Mouse (Mus musculus): ENCODE results near the gene Xkr8. TPM values are rescaled to one million over a fixed set of nuclear protein-coding genes. Genes with fewer than 3 reads are reported as not detected.

The Xkr8 gene
- total and polyA plus RNA-seq, 3 experiments, result 3.8 to 8.6 (median 4.9) TPM

GRCm38 (mm10) chr4:132735894-132736293 is 3.5 kb upstream of the Xkr8 start (continued):
- TF ChIP-seq RAD21 (IDR thresholded peaks at IDR 0.05; ENCODE audit: low read depth, low read length) (peak; percentile 35), E2F4 (IDR thresholded peaks at IDR 0.05; ENCODE audit: insufficient replicate concordance, low read depth, low read length) (no peak), POLR2A (IDR thresholded peaks at IDR 0.05; ENCODE audit: low read depth, low read length) (no peak), CHD1 (IDR thresholded peaks at IDR 0.05; ENCODE audit: low read depth, low read length) (no peak)

- H3K79me2 ChIP-seq (replicated peaks; ENCODE audit: control insufficient read depth, extremely low read depth, insufficient read depth, poor library complexity, severe bottlenecking), result no peaks in the 10 kb centered on the region
- H3K4me3 ChIP-seq (replicated peaks in 1 of 3; ENCODE audit: low read depth in 2 of 3, low read length in 2 of 3, poor library complexity in 1 of 3), result no peak overlapping the region
- H3K4me1 ChIP-seq (ENCODE audit: control insufficient read depth in 1 of 2, insufficient read depth in 2 of 2), result peaks cover 2 to 41% of the 10 kb centered on the region in 2 experiments; a peak in 3 of 4 replicates
- no peak overlapping the region for H3K9ac ChIP-seq (ENCODE audit: insufficient read depth, low read depth)
- no peak for DNase-seq (ENCODE audit: extremely low read depth)
- no peak overlapping the region for H3K27ac ChIP-seq (ENCODE audit: insufficient read depth, low read depth)
- TF ChIP-seq MXI1 (IDR thresholded peaks at IDR 0.05; ENCODE audit: low read depth, low read length) (no peak), MAZ (IDR thresholded peaks at IDR 0.05; ENCODE audit: low read depth, low read length) (no peak), HCFC1 (IDR thresholded peaks at IDR 0.05; ENCODE audit: low read depth, low read length) (no peak), JUND (conservative IDR thresholded peaks at IDR 0.05; ENCODE audit: low read depth, low read length) (no peak), ZNF384 (IDR thresholded peaks at IDR 0.05; ENCODE audit: low read depth, low read length) (no peak), USF2 (conservative IDR thresholded peaks at IDR 0.05; ENCODE audit: low read depth, low read length) (no peak), TCF12 (IDR thresholded peaks at IDR 0.05; ENCODE audit: low read depth, low read length) (no peak), CTCF (conservative IDR thresholded peaks at IDR 0.05 in 1 of 2, IDR thresholded peaks at IDR 0.05 in 1 of 2; ENCODE audit: low read depth in 2 of 2, low read length in 2 of 2) (no peak), TBP (conservative IDR thresholded peaks at IDR 0.05; ENCODE audit: low read depth, low read length) (no peak), RAD21 (IDR thresholded peaks at IDR 0.05; ENCODE audit: low read depth, low read length) (no peak), MYC (IDR thresholded peaks at IDR 0.05; ENCODE audit: low read depth, low read length) (no peak), UBTF (IDR thresholded peaks at IDR 0.05; ENCODE audit: low read depth, low read length) (no peak), RCOR1 (conservative IDR thresholded peaks at IDR 0.05; ENCODE audit: low read depth, low read length) (no peak), MAX (IDR thresholded peaks at IDR 0.05; ENCODE audit: low read length) (no peak), PAX5 (IDR thresholded peaks at IDR 0.05; ENCODE audit: low read length) (no peak)
- dilution Hi-C loops (cut with MboI; ENCODE audit: extremely low pct_ligation_motif_present, extremely low pct_unique_long_range_greater_than_20kb, low sequenced_read_pairs), result no loop called here
- H3K36me3 ChIP-seq (replicated peaks in 1 of 2; ENCODE audit: control insufficient read depth in 1 of 2, insufficient read depth in 1 of 2, low read length in 1 of 2), result peaks cover 13 to 20% of the 10 kb centered on the region in 2 experiments
- in situ Hi-C loops (cut with MboI; ENCODE audit: low pct_ligation_motif_present, low pct_unique_long_range_greater_than_20kb, low sequenced_read_pairs), result no loop called here
- H3K4me2 ChIP-seq (ENCODE audit: insufficient read depth, low read depth, poor library complexity, severe bottlenecking), result no peak overlapping the region
- no peaks in the 10 kb centered on the region for H3K27me3 ChIP-seq (replicated peaks)
- H3K9me3 ChIP-seq (replicated peaks; ENCODE audit: low read length), result no peaks in the 10 kb centered on the region
Observed at GRCm38 (mm10) chr4:132735389-132735788, 3.0 kb upstream of the Xkr8 start.

- no peak overlapping the region for H3K4me2 ChIP-seq (ENCODE audit: insufficient read depth, low read depth, poor library complexity, severe bottlenecking)
- no peak overlapping the region for H3K4me3 ChIP-seq (replicated peaks in 1 of 3; ENCODE audit: low read depth in 2 of 3, low read length in 2 of 3, poor library complexity in 1 of 3)
- in situ Hi-C loops (cut with MboI; ENCODE audit: low pct_ligation_motif_present, low pct_unique_long_range_greater_than_20kb, low sequenced_read_pairs) (no loop called here), dilution Hi-C loops (cut with MboI; ENCODE audit: extremely low pct_ligation_motif_present, extremely low pct_unique_long_range_greater_than_20kb, low sequenced_read_pairs) (no loop called here)
- H3K9ac ChIP-seq (ENCODE audit: insufficient read depth, low read depth), result no peak overlapping the region
- peaks cover 16 to 20% of the 10 kb centered on the region in 2 experiments for H3K36me3 ChIP-seq (replicated peaks in 1 of 2; ENCODE audit: control insufficient read depth in 1 of 2, insufficient read depth in 1 of 2, low read length in 1 of 2)
- no peak for DNase-seq (ENCODE audit: extremely low read depth)
- TF ChIP-seq NRF1 (IDR thresholded peaks at IDR 0.05; ENCODE audit: low read depth, low read length) (no peak), MAZ (IDR thresholded peaks at IDR 0.05; ENCODE audit: low read depth, low read length) (no peak), HCFC1 (IDR thresholded peaks at IDR 0.05; ENCODE audit: low read depth, low read length) (no peak), SIN3A (IDR thresholded peaks at IDR 0.05; ENCODE audit: low read length) (no peak), ELF1 (IDR thresholded peaks at IDR 0.05; ENCODE audit: low read depth, low read length) (no peak), E2F4 (IDR thresholded peaks at IDR 0.05; ENCODE audit: insufficient replicate concordance, low read depth, low read length) (no peak), JUN (IDR thresholded peaks at IDR 0.05; ENCODE audit: insufficient read depth, low read depth, low read length) (no peak), UBTF (IDR thresholded peaks at IDR 0.05; ENCODE audit: low read depth, low read length) (no peak), USF2 (conservative IDR thresholded peaks at IDR 0.05; ENCODE audit: low read depth, low read length) (no peak), USF1 (IDR thresholded peaks at IDR 0.05; ENCODE audit: low read depth, low read length) (no peak), RAD21 (IDR thresholded peaks at IDR 0.05; ENCODE audit: low read depth, low read length) (no peak), NELFE (IDR thresholded peaks at IDR 0.05; ENCODE audit: low read depth, low read length) (no peak)
- no peaks in the 10 kb centered on the region for H3K9me3 ChIP-seq (replicated peaks; ENCODE audit: low read length)
- H3K27ac ChIP-seq (ENCODE audit: insufficient read depth, low read depth), result no peak overlapping the region
- peaks cover 2 to 41% of the 10 kb centered on the region in 2 experiments; a peak in 3 of 4 replicates for H3K4me1 ChIP-seq (ENCODE audit: control insufficient read depth in 1 of 2, insufficient read depth in 2 of 2)
- no peaks in the 10 kb centered on the region for H3K27me3 ChIP-seq (replicated peaks)
- H3K79me2 ChIP-seq (replicated peaks; ENCODE audit: control insufficient read depth, extremely low read depth, insufficient read depth, poor library complexity, severe bottlenecking), result no peaks in the 10 kb centered on the region
Observed at GRCm38 (mm10) chr4:132734766-132735165, 2.4 kb upstream of the Xkr8 start.
